Mouse (Mus musculus): ENCODE results near the gene Syt9. TPM values are rescaled to one million over a fixed set of nuclear protein-coding genes. Genes with fewer than 3 reads are reported as not detected.
"Not testable (repeated sequence)": the region's sequence is repeated elsewhere in the genome, so short reads cannot be mapped to it uniquely, and the experiment has no call there.

Gene Syt9
- total and polyA plus RNA-seq, 2 experiments from 2014 or later: 14.2 to 35.2 TPM

GRCm38 (mm10) chr7:107465081-107465480 is 94.6 kb downstream of the Syt9 start:
- no peak for DNase-seq (ENCODE audit: low spot score)
- no peaks in the 10 kb centered on the region for H3K27me3 ChIP-seq (ENCODE audit: insufficient read depth, low read length)
- no peak for ATAC-seq (ENCODE audit: low FRiP score)
- no peaks in the 10 kb centered on the region for H3K4me1 ChIP-seq (ENCODE audit: insufficient read depth, low read length)
- H3K4me3 ChIP-seq (ENCODE audit: low read depth, low read length): no peak overlapping the region
- no peak for TF ChIP-seq CTCF (IDR thresholded peaks at IDR 0.05)
- no peak overlapping the region for H3K27ac ChIP-seq (ENCODE audit: low read depth, low read length)
- 85% methylated on average over 3 of the region's 3 CpGs for WGBS
- H3K4me2 ChIP-seq (ENCODE audit: low read depth, low read length, poor library complexity, severe bottlenecking): no peak overlapping the region
- H3K36me3 ChIP-seq (ENCODE audit: insufficient read depth, low read length): no peaks in the 10 kb centered on the region
- H3K9ac ChIP-seq (replicated peaks; ENCODE audit: low read length, poor library complexity, severe bottlenecking): no peak overlapping the region
- no peaks in the 10 kb centered on the region for H3K9me3 ChIP-seq (ENCODE audit: low read length)

GRCm38 (mm10) chr7:107478979-107479965 is 108.7 kb downstream of the Syt9 start:
- H3K4me3 ChIP-seq (ENCODE audit: low read depth, low read length): no peak overlapping the region
- no peak overlapping the region for H3K9ac ChIP-seq (replicated peaks; ENCODE audit: low read length, poor library complexity, severe bottlenecking)
- WGBS: 52% methylated on average over 7 of the region's 7 CpGs
- no peaks in the 10 kb centered on the region for H3K9me3 ChIP-seq (ENCODE audit: low read length)
- H3K27ac ChIP-seq (ENCODE audit: low read depth, low read length): no peak overlapping the region
- ATAC-seq (ENCODE audit: low FRiP score) (no peak), DNase-seq (ENCODE audit: low spot score) (no peak)
- no peaks in the 10 kb centered on the region for H3K27me3 ChIP-seq (ENCODE audit: insufficient read depth, low read length)
- H3K36me3 ChIP-seq (ENCODE audit: insufficient read depth, low read length): no peaks in the 10 kb centered on the region
- H3K4me2 ChIP-seq (ENCODE audit: low read depth, low read length, poor library complexity, severe bottlenecking): no peak overlapping the region
- H3K4me1 ChIP-seq (ENCODE audit: insufficient read depth, low read length): no peaks in the 10 kb centered on the region
- TF ChIP-seq CTCF (IDR thresholded peaks at IDR 0.05): no peak

DNA sequence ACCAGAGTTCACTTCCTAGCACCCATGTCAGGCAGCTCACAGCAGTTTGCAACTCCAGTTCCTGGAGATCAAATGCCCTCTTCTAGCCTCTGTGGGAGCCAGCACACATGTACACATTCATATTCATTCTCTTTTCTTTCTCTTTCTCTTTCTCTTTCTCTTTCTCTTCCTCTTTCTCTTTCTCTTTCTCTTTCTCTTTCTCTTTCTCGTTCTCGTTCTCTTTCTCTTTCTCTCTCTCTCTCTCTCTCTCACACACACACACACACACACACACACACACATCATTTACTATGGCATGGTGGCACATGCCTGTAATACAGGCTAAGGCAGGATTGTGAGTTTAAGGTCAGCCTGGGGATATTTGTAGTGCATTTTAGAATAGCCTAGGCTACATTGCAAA is 115.2 kb downstream of the Syt9 start:
- not testable (repeated sequence) for H3K4me2 ChIP-seq (ENCODE audit: low read depth, low read length, poor library complexity, severe bottlenecking); H3K27me3 ChIP-seq (ENCODE audit: insufficient read depth, low read length); H3K4me3 ChIP-seq (ENCODE audit: low read depth, low read length); H3K27ac ChIP-seq (ENCODE audit: low read depth, low read length); DNase-seq (ENCODE audit: low spot score); ATAC-seq (ENCODE audit: low FRiP score); H3K4me1 ChIP-seq (ENCODE audit: insufficient read depth, low read length); H3K9me3 ChIP-seq (ENCODE audit: low read length); H3K36me3 ChIP-seq (ENCODE audit: insufficient read depth, low read length); H3K9ac ChIP-seq (replicated peaks; ENCODE audit: low read length, poor library complexity, severe bottlenecking)
- WGBS: 89% methylated on average over 2 of the region's 2 CpGs

DNA sequence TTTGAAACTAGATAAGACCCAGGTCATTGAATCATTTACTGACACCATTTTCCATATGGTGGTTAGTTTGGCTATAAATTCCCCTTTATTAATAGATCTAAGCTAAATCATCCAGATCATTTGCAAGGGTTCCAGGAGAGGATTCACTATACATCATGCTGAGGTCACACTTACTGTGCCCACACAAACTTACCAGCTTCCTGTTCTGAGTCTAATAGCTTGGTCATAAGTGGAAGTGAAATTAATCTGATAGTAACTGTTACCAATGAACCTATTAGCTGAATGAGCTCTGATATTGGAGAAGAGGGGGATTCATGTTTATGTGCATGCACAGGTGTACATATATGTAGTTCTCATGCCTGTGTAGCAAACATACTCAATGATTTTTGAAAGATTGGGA is 124.9 kb downstream of the Syt9 start:
- no peaks in the 10 kb centered on the region for H3K36me3 ChIP-seq (ENCODE audit: insufficient read depth, low read length)
- no peaks in the 10 kb centered on the region for H3K4me1 ChIP-seq (ENCODE audit: insufficient read depth, low read length)
- no peak overlapping the region for H3K27ac ChIP-seq (ENCODE audit: low read depth, low read length)
- TF ChIP-seq CTCF (IDR thresholded peaks at IDR 0.05): no peak
- ATAC-seq (ENCODE audit: low FRiP score) (no peak), DNase-seq (ENCODE audit: low spot score) (no peak)
- H3K9ac ChIP-seq (replicated peaks; ENCODE audit: low read length, poor library complexity, severe bottlenecking): no peak overlapping the region
- H3K27me3 ChIP-seq (ENCODE audit: insufficient read depth, low read length): no peaks in the 10 kb centered on the region
- H3K4me3 ChIP-seq (ENCODE audit: low read depth, low read length): no peak overlapping the region
- no peaks in the 10 kb centered on the region for H3K9me3 ChIP-seq (ENCODE audit: low read length)
- H3K4me2 ChIP-seq (ENCODE audit: low read depth, low read length, poor library complexity, severe bottlenecking): no peak overlapping the region

GRCm38 (mm10) chr7:107496923-107497322 is 126.4 kb downstream of the Syt9 start:
- DNase-seq (ENCODE audit: low spot score) (no peak), ATAC-seq (ENCODE audit: low FRiP score) (no peak)
- Histone ChIP-seq H3K27ac (ENCODE audit: low read depth, low read length) (no peak overlapping the region), H3K4me1 (ENCODE audit: insufficient read depth, low read length) (no peaks in the 10 kb centered on the region), H3K4me3 (ENCODE audit: low read depth, low read length) (no peak overlapping the region), H3K9ac (replicated peaks; ENCODE audit: low read length, poor library complexity, severe bottlenecking) (no peak overlapping the region), H3K36me3 (ENCODE audit: insufficient read depth, low read length) (no peaks in the 10 kb centered on the region), H3K27me3 (ENCODE audit: insufficient read depth, low read length) (no peaks in the 10 kb centered on the region), H3K4me2 (ENCODE audit: low read depth, low read length, poor library complexity, severe bottlenecking) (no peak overlapping the region), H3K9me3 (ENCODE audit: low read length) (no peaks in the 10 kb centered on the region)
- TF ChIP-seq CTCF (IDR thresholded peaks at IDR 0.05): no peak
- WGBS: 86% methylated on average over 7 of the region's 7 CpGs

DNA sequence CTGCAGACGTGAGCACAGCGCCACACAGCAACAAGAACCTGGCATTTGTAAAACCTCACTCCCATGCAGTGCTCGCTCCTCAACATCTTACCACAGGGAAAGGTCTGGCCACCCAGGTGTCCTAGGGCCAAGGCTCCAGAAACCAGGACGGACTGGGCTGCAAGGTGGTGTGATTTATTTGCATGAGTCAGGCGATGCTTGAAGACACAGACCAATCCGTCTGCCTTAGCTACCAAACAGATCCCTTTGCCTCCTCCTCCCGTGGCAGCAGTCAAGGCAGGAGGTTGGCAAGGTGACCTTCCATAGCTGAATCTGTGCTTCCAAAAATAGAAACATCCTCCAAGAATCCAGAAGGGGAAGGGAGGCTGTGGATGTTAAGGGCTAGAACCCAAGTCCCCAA is 130.1 kb downstream of the Syt9 start:
- H3K4me2 ChIP-seq (ENCODE audit: low read depth, low read length, poor library complexity, severe bottlenecking): no peak overlapping the region
- no peaks in the 10 kb centered on the region for H3K36me3 ChIP-seq (ENCODE audit: insufficient read depth, low read length)
- DNase-seq (ENCODE audit: low spot score): no peak
- TF ChIP-seq CTCF (IDR thresholded peaks at IDR 0.05): no peak
- H3K27ac ChIP-seq (ENCODE audit: low read depth, low read length): no peak overlapping the region
- H3K4me1 ChIP-seq (ENCODE audit: insufficient read depth, low read length): no peaks in the 10 kb centered on the region
- H3K27me3 ChIP-seq (ENCODE audit: insufficient read depth, low read length): no peaks in the 10 kb centered on the region
- ATAC-seq (ENCODE audit: low FRiP score): no peak
- H3K9ac ChIP-seq (replicated peaks; ENCODE audit: low read length, poor library complexity, severe bottlenecking): no peak overlapping the region
- H3K4me3 ChIP-seq (ENCODE audit: low read depth, low read length): no peak overlapping the region
- 82% methylated on average over 7 of the region's 7 CpGs for WGBS
- no peaks in the 10 kb centered on the region for H3K9me3 ChIP-seq (ENCODE audit: low read length)

Measured in midbrain, postnatal 0 days (tissue).